Mouse (Mus musculus): ENCODE results near the gene Rpl11. TPM values are rescaled to one million over a fixed set of nuclear protein-coding genes. Genes with fewer than 3 reads are reported as not detected.

Rpl11 gene
- polyA plus RNA-seq, 1 experiment from 2014 or later = 575 TPM

- Histone ChIP-seq H3K27me3 (replicated peaks; ENCODE audit: control insufficient read depth, insufficient read depth, low read length) (no peaks in the 10 kb centered on the region), H3K4me2 (ENCODE audit: low read length) (no peak overlapping the region), H3K36me3 (ENCODE audit: control insufficient read depth, insufficient read depth, low read length) (no peaks in the 10 kb centered on the region), H3K9ac (ENCODE audit: low read length) (no peak overlapping the region), H3K4me1 (replicated peaks; ENCODE audit: control insufficient read depth, insufficient read depth, low read length) (no peaks in the 10 kb centered on the region), H3K9me3 (ENCODE audit: control insufficient read depth, low read length) (no peaks in the 10 kb centered on the region), H3K27ac (ENCODE audit: low read depth) (no peak overlapping the region), H3K4me3 (ENCODE audit: low read depth, low read length) (no peak overlapping the region)
- DNase-seq (ENCODE audit: low spot score) = no peak
- ATAC-seq (replicated peaks; ENCODE audit: low FRiP score, low TSS enrichment, low read depth) = no peak
- 83% methylated on average over 8 of the region's 8 CpGs for WGBS
These were observed 25.7 kb downstream of the Rpl11 start for GRCm38 (mm10) chr4:136027416-136028131.

- no peaks in the 10 kb centered on the region for H3K9me3 ChIP-seq (ENCODE audit: control insufficient read depth, low read length)
- WGBS = 75% methylated on average over 1 of the region's 1 CpGs
- no peak for DNase-seq (ENCODE audit: low spot score)
These were observed 27.9 kb downstream of the Rpl11 start for GRCm38 (mm10) chr4:136025350-136025749.

GRCm38 (mm10) chr4:136022924-136023323 lies 30.3 kb downstream of the Rpl11 start:
- H3K4me1 ChIP-seq (replicated peaks; ENCODE audit: control insufficient read depth, insufficient read depth, low read length) = peaks cover 9% of the 10 kb centered on the region
- no peak for DNase-seq (ENCODE audit: low spot score)
- H3K4me2 ChIP-seq (ENCODE audit: low read length) = no peak overlapping the region
- no peaks in the 10 kb centered on the region; the same call in 1 of the 2 replicates for H3K36me3 ChIP-seq (ENCODE audit: control insufficient read depth, insufficient read depth, low read length)
- no peak overlapping the region for H3K9ac ChIP-seq (ENCODE audit: low read length)
- no peak overlapping the region for H3K27ac ChIP-seq (ENCODE audit: low read depth)
- no peaks in the 10 kb centered on the region for H3K27me3 ChIP-seq (replicated peaks; ENCODE audit: control insufficient read depth, insufficient read depth, low read length)
- WGBS = 89% methylated on average over 9 of the region's 9 CpGs
- ATAC-seq (replicated peaks; ENCODE audit: low FRiP score, low TSS enrichment, low read depth) = no peak
- H3K4me3 ChIP-seq (ENCODE audit: low read depth, low read length) = no peak overlapping the region
- no peaks in the 10 kb centered on the region for H3K9me3 ChIP-seq (ENCODE audit: control insufficient read depth, low read length)

More at GRCm38 (mm10) chr4:136025350-136025749, 27.9 kb downstream of the Rpl11 start:
- no peak overlapping the region for H3K4me3 ChIP-seq (ENCODE audit: low read depth, low read length)
- no peak overlapping the region for H3K9ac ChIP-seq (ENCODE audit: low read length)
- peaks cover 2% of the 10 kb centered on the region for H3K4me1 ChIP-seq (replicated peaks; ENCODE audit: control insufficient read depth, insufficient read depth, low read length)
- no peaks in the 10 kb centered on the region for H3K36me3 ChIP-seq (ENCODE audit: control insufficient read depth, insufficient read depth, low read length)
- no peak overlapping the region for H3K27ac ChIP-seq (ENCODE audit: low read depth)
- H3K4me2 ChIP-seq (ENCODE audit: low read length) = no peak overlapping the region
- no peak for ATAC-seq (replicated peaks; ENCODE audit: low FRiP score, low TSS enrichment, low read depth)
- no peaks in the 10 kb centered on the region for H3K27me3 ChIP-seq (replicated peaks; ENCODE audit: control insufficient read depth, insufficient read depth, low read length)

- WGBS = under 1% methylated on average over 48 of the region's 48 CpGs
- Histone ChIP-seq H3K4me2 (ENCODE audit: low read length) (peak within 1 kb of the TSS; percentile 73), H3K36me3 (ENCODE audit: control insufficient read depth, insufficient read depth, low read length) (no peaks in the 10 kb centered on the region; the same call in 1 of the 2 replicates), H3K27ac (ENCODE audit: low read depth) (peak within 1 kb of the TSS; percentile 79), H3K27me3 (replicated peaks; ENCODE audit: control insufficient read depth, insufficient read depth, low read length) (no peaks in the 10 kb centered on the region), H3K9me3 (ENCODE audit: control insufficient read depth, low read length) (no peaks in the 10 kb centered on the region), H3K4me3 (ENCODE audit: low read depth, low read length) (peak within 1 kb of the TSS; percentile 95), H3K9ac (ENCODE audit: low read length) (peak within 1 kb of the TSS; percentile 91), H3K4me1 (replicated peaks; ENCODE audit: control insufficient read depth, insufficient read depth, low read length) (peaks cover 9% of the 10 kb centered on the region)
- DNase-seq (ENCODE audit: low spot score) (peak; percentile 100), ATAC-seq (replicated peaks; ENCODE audit: low FRiP score, low TSS enrichment, low read depth) (peak; percentile 99)
These were observed 31.6 kb downstream of the Rpl11 start, which contains the start of gene Eloa for GRCm38 (mm10) chr4:136021549-136022047. Gene Eloa (minus strand): TSS chr4:136021763.

GRCm38 (mm10) chr4:136020743-136021548 lies 32.3 kb downstream of the Rpl11 start:
- Histone ChIP-seq H3K36me3 (ENCODE audit: control insufficient read depth, insufficient read depth, low read length) (no peaks in the 10 kb centered on the region; the same call in 1 of the 2 replicates), H3K27me3 (replicated peaks; ENCODE audit: control insufficient read depth, insufficient read depth, low read length) (no peaks in the 10 kb centered on the region), H3K27ac (ENCODE audit: low read depth) (peak overlapping the region; percentile 79), H3K4me1 (replicated peaks; ENCODE audit: control insufficient read depth, insufficient read depth, low read length) (peaks cover 9% of the 10 kb centered on the region), H3K4me3 (ENCODE audit: low read depth, low read length) (peak overlapping the region; percentile 95), H3K4me2 (ENCODE audit: low read length) (peak overlapping the region; percentile 73), H3K9me3 (ENCODE audit: control insufficient read depth, low read length) (no peaks in the 10 kb centered on the region), H3K9ac (ENCODE audit: low read length) (peak overlapping the region; percentile 91)
- DNase-seq (ENCODE audit: low spot score) = peak; percentile 72
- peak; percentile 66 for ATAC-seq (replicated peaks; ENCODE audit: low FRiP score, low TSS enrichment, low read depth)
- WGBS = under 1% methylated on average over 60 of the region's 62 CpGs

GRCm38 (mm10) chr4:136016059-136016602 lies 37.1 kb downstream of the Rpl11 start:
- Histone ChIP-seq H3K4me2 (ENCODE audit: low read length) (no peak overlapping the region), H3K4me3 (ENCODE audit: low read depth, low read length) (no peak overlapping the region), H3K4me1 (replicated peaks; ENCODE audit: control insufficient read depth, insufficient read depth, low read length) (peaks cover 9% of the 10 kb centered on the region), H3K9me3 (ENCODE audit: control insufficient read depth, low read length) (no peaks in the 10 kb centered on the region), H3K27ac (ENCODE audit: low read depth) (no peak overlapping the region), H3K36me3 (ENCODE audit: control insufficient read depth, insufficient read depth, low read length) (peaks cover 27% of the 10 kb centered on the region), H3K27me3 (replicated peaks; ENCODE audit: control insufficient read depth, insufficient read depth, low read length) (no peaks in the 10 kb centered on the region), H3K9ac (ENCODE audit: low read length) (no peak overlapping the region)
- no peak for DNase-seq (ENCODE audit: low spot score)
- ATAC-seq (replicated peaks; ENCODE audit: low FRiP score, low TSS enrichment, low read depth) = no peak
- WGBS = 88% methylated on average over 3 of the region's 3 CpGs

GRCm38 (mm10) chr4:136010586-136010985 lies 42.6 kb downstream of the Rpl11 start:
- H3K4me1 ChIP-seq (replicated peaks; ENCODE audit: control insufficient read depth, insufficient read depth, low read length) = no peaks in the 10 kb centered on the region
- H3K27me3 ChIP-seq (replicated peaks; ENCODE audit: control insufficient read depth, insufficient read depth, low read length) = no peaks in the 10 kb centered on the region
- no peak overlapping the region for H3K4me2 ChIP-seq (ENCODE audit: low read length)
- 97% methylated on average over 4 of the region's 4 CpGs for WGBS
- ATAC-seq (replicated peaks; ENCODE audit: low FRiP score, low TSS enrichment, low read depth) (no peak), DNase-seq (ENCODE audit: low spot score) (no peak)
- H3K36me3 ChIP-seq (ENCODE audit: control insufficient read depth, insufficient read depth, low read length) = peaks cover 77% of the 10 kb centered on the region
- no peaks in the 10 kb centered on the region for H3K9me3 ChIP-seq (ENCODE audit: control insufficient read depth, low read length)
- H3K4me3 ChIP-seq (ENCODE audit: low read depth, low read length) = no peak overlapping the region
- H3K9ac ChIP-seq (ENCODE audit: low read length) = no peak overlapping the region
- no peak overlapping the region for H3K27ac ChIP-seq (ENCODE audit: low read depth)

GRCm38 (mm10) chr4:136008782-136009447 lies 44.3 kb downstream of the Rpl11 start:
- Histone ChIP-seq H3K4me1 (replicated peaks; ENCODE audit: control insufficient read depth, insufficient read depth, low read length) (no peaks in the 10 kb centered on the region), H3K4me2 (ENCODE audit: low read length) (no peak overlapping the region), H3K27ac (ENCODE audit: low read depth) (no peak overlapping the region), H3K4me3 (ENCODE audit: low read depth, low read length) (no peak overlapping the region), H3K9ac (ENCODE audit: low read length) (no peak overlapping the region), H3K36me3 (ENCODE audit: control insufficient read depth, insufficient read depth, low read length) (peaks cover 91% of the 10 kb centered on the region), H3K9me3 (ENCODE audit: control insufficient read depth, low read length) (no peaks in the 10 kb centered on the region), H3K27me3 (replicated peaks; ENCODE audit: control insufficient read depth, insufficient read depth, low read length) (no peaks in the 10 kb centered on the region)
- ATAC-seq (replicated peaks; ENCODE audit: low FRiP score, low TSS enrichment, low read depth) (no peak), DNase-seq (ENCODE audit: low spot score) (no peak)
- 90% methylated on average over 8 of the region's 8 CpGs for WGBS

Measured in intestine, embryonic 14.5 days (tissue).